In the genomic region with DNA sequence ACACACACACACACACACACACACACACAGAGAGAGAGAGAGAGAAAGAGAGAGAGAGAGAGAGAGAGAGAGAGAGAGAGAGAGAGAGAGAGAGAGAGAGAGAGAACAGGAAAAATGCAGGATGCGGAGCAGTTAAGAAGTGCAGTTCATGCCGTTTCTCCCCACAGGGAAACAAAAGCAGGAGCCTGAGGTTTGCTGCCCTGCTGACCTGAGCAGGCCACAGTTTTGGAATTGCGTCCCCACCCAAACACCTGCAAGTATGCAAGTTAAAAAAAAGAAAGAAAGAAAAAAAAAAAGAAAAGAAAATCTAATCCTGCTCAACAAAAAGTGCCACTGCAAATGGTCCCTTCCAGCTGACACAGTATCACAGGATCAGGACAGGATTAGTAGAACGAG, we compare ENCODE assay signal across 14 mouse cellular contexts. TPM values are rescaled to one million over a fixed set of nuclear protein-coding genes. Genes with fewer than 3 reads are reported as not detected.
DNase-seq lines count a peak whose midpoint lies in the region; ATAC-seq lines count a peak whose summit lies in the region.
"Had no signal": no experiment of that assay in that cellular context is flagged by ENCODE, and none has a peak within 500 bp of the region (broad histone marks: within the 10 kb centered on the region; RNA-seq: fewer than 3 reads in every experiment).

No protein-coding gene starts in this region.

- no peak overlapping the region for H3K4me3 ChIP-seq in hindbrain, embryonic 10.5 days
- no peak overlapping the region for H3K4me3 ChIP-seq in hindbrain, embryonic 11.5 days (ENCODE audit: low read depth, low read length)
- no peak overlapping the region for H3K4me3 ChIP-seq in forebrain, embryonic 14.5 days (ENCODE audit: low read depth, low read length)
- peak overlapping the region; percentile 2; the same call in 1 of the 2 replicates for H3K4me3 ChIP-seq in hindbrain, embryonic 15.5 days
- H3K4me3 ChIP-seq in midbrain, embryonic 16.5 days (ENCODE audit: low read depth, low read length) = no peak overlapping the region
- H3K4me3 ChIP-seq: intestine, embryonic 15.5 days; megakaryocyte, embryonic 14.5 days had no signal

- peak overlapping the region; percentile 68; the same call in 1 of the 2 replicates for H3K27ac ChIP-seq in hindbrain, embryonic 10.5 days
- no peak overlapping the region for H3K27ac ChIP-seq in hindbrain, embryonic 11.5 days (ENCODE audit: low read depth, low read length)
- no peak overlapping the region for H3K27ac ChIP-seq in forebrain, embryonic 14.5 days (ENCODE audit: low read depth, low read length)
- no peak overlapping the region for H3K27ac ChIP-seq in hindbrain, embryonic 15.5 days (replicated peaks)
- H3K27ac ChIP-seq in midbrain, embryonic 16.5 days (ENCODE audit: low read length) = no peak overlapping the region
- H3K27ac ChIP-seq: intestine, embryonic 15.5 days had no signal

- H3K9ac ChIP-seq in hindbrain, embryonic 11.5 days (ENCODE audit: low read depth, low read length) = no peak overlapping the region
- no peak overlapping the region; the same call in 1 of the 2 replicates for H3K9ac ChIP-seq in forebrain, embryonic 14.5 days (ENCODE audit: low read length)
- no peak overlapping the region for H3K9ac ChIP-seq in hindbrain, embryonic 15.5 days
- H3K9ac ChIP-seq in midbrain, embryonic 16.5 days (ENCODE audit: low read depth, low read length) = no peak overlapping the region
- H3K9ac ChIP-seq: intestine, embryonic 15.5 days; liver, postnatal 0 days had no signal

- 38% methylated on average over 4 of the region's 4 CpGs for WGBS in hindbrain, embryonic 10.5 days
- 48% methylated on average over 4 of the region's 4 CpGs for WGBS in hindbrain, embryonic 11.5 days
- 26% methylated on average over 4 of the region's 4 CpGs for WGBS in forebrain, embryonic 14.5 days
- WGBS in hindbrain, embryonic 15.5 days = 39% methylated on average over 4 of the region's 4 CpGs
- WGBS in midbrain, embryonic 16.5 days = 14% methylated on average over 4 of the region's 4 CpGs

- no peak overlapping the region for H3K4me2 ChIP-seq in hindbrain, embryonic 11.5 days (replicated peaks; ENCODE audit: low read depth, low read length)
- H3K4me2 ChIP-seq in forebrain, embryonic 14.5 days (ENCODE audit: low read length) = peak overlapping the region; percentile 33
- peak overlapping the region; percentile 43 for H3K4me2 ChIP-seq in hindbrain, embryonic 15.5 days
- H3K4me2 ChIP-seq in midbrain, embryonic 16.5 days (ENCODE audit: low read length) = peak overlapping the region; percentile 44
- H3K4me2 ChIP-seq: intestine, embryonic 15.5 days had no signal

- H3K36me3 ChIP-seq in hindbrain, embryonic 10.5 days = no peaks in the 10 kb centered on the region
- no peaks in the 10 kb centered on the region for H3K36me3 ChIP-seq in hindbrain, embryonic 11.5 days (ENCODE audit: control insufficient read depth, insufficient read depth, low read length)
- no peaks in the 10 kb centered on the region for H3K36me3 ChIP-seq in forebrain, embryonic 14.5 days (ENCODE audit: control insufficient read depth, insufficient read depth, low read length)
- no peaks in the 10 kb centered on the region for H3K36me3 ChIP-seq in hindbrain, embryonic 15.5 days
- no peaks in the 10 kb centered on the region for H3K36me3 ChIP-seq in midbrain, embryonic 16.5 days (ENCODE audit: control insufficient read depth, insufficient read depth, low read length)
- H3K36me3 ChIP-seq: intestine, embryonic 15.5 days had no signal

- 0 out of 2 replicates have a peak, but pooled peaks cover 5% of the 10 kb centered on the region for H3K9me3 ChIP-seq in hindbrain, embryonic 10.5 days
- H3K9me3 ChIP-seq in hindbrain, embryonic 11.5 days (ENCODE audit: control insufficient read depth, low read length) = no peaks in the 10 kb centered on the region
- H3K9me3 ChIP-seq in forebrain, embryonic 14.5 days (replicated peaks; ENCODE audit: control insufficient read depth, low read length) = no peaks in the 10 kb centered on the region
- H3K9me3 ChIP-seq in hindbrain, embryonic 15.5 days = no peaks in the 10 kb centered on the region
- H3K9me3 ChIP-seq in midbrain, embryonic 16.5 days (replicated peaks; ENCODE audit: control insufficient read depth, low read length, poor library complexity, severe bottlenecking) = 0 out of 2 replicates have a peak, but pooled peaks cover 2% of the 10 kb centered on the region
- H3K9me3 ChIP-seq: intestine, embryonic 15.5 days had no signal

- ATAC-seq in hindbrain, embryonic 11.5 days (ENCODE audit: low FRiP score) = no peak
- ATAC-seq in forebrain, embryonic 14.5 days = peak; percentile 47; the same call in 1 of the 2 replicates
- no peak for ATAC-seq in hindbrain, embryonic 15.5 days (ENCODE audit: low FRiP score, low read depth)
- ATAC-seq in midbrain, embryonic 16.5 days = no peak
- ATAC-seq: intestine, embryonic 15.5 days; liver, postnatal 0 days had no signal

- H3K27me3 ChIP-seq in hindbrain, embryonic 10.5 days (ENCODE audit: insufficient read depth, poor library complexity, severe bottlenecking) = no peaks in the 10 kb centered on the region
- no peaks in the 10 kb centered on the region for H3K27me3 ChIP-seq in hindbrain, embryonic 11.5 days (ENCODE audit: control insufficient read depth, insufficient read depth, low read length)
- no peaks in the 10 kb centered on the region for H3K27me3 ChIP-seq in forebrain, embryonic 14.5 days (replicated peaks; ENCODE audit: control insufficient read depth, insufficient read depth, low read length)
- H3K27me3 ChIP-seq in hindbrain, embryonic 15.5 days = no peaks in the 10 kb centered on the region
- no peaks in the 10 kb centered on the region for H3K27me3 ChIP-seq in midbrain, embryonic 16.5 days (ENCODE audit: control insufficient read depth, insufficient read depth, low read depth, low read length)
- H3K27me3 ChIP-seq: CH12.LX; intestine, embryonic 15.5 days; Patski had no signal

- no peak for DNase-seq in hindbrain, embryonic 10.5 days (ENCODE audit: low spot score)
- DNase-seq in hindbrain, embryonic 11.5 days (ENCODE audit: low spot score) = no peak
- no peak for DNase-seq in forebrain, embryonic 14.5 days (ENCODE audit: low spot score)
- DNase-seq in cerebellum, adult 18-20 months = no peak
- no peak for DNase-seq in spleen, postnatal 14 days (ENCODE audit: low spot score in 2 of 2)
- DNase-seq in thymus, postnatal 36 days = no peak
- DNase-seq: gastrocnemius, postnatal 36 days; liver, postnatal 0 days had no signal

- peaks cover 23% of the 10 kb centered on the region for H3K4me1 ChIP-seq in hindbrain, embryonic 10.5 days (replicated peaks)
- H3K4me1 ChIP-seq in hindbrain, embryonic 11.5 days (replicated peaks; ENCODE audit: control insufficient read depth, insufficient read depth, low read length) = no peaks in the 10 kb centered on the region
- peaks cover 8% of the 10 kb centered on the region for H3K4me1 ChIP-seq in forebrain, embryonic 14.5 days (ENCODE audit: control insufficient read depth, insufficient read depth, low read length)
- H3K4me1 ChIP-seq in hindbrain, embryonic 15.5 days (replicated peaks) = peaks cover 17% of the 10 kb centered on the region
- peaks cover 11% of the 10 kb centered on the region for H3K4me1 ChIP-seq in midbrain, embryonic 16.5 days (ENCODE audit: control insufficient read depth, insufficient read depth, low read length)
- H3K4me1 ChIP-seq: intestine, embryonic 15.5 days had no signal

RNA-seq across cellular contexts. Expression of a gene that starts 22.4 kb away (rescaled TPM):
- polyA plus RNA-seq in hindbrain, embryonic 10.5 days (2016; fragmentation: Nextera tagmentation; extraction: Ambion mirVana) = 47.6 and 54.3 TPM in 2 replicates
- 54.0 and 60.0 TPM in 2 replicates for polyA plus RNA-seq in hindbrain, embryonic 11.5 days (2014; fragmentation: Nextera tagmentation; extraction: Ambion mirVana)
- polyA plus RNA-seq in forebrain, embryonic 14.5 days (2014; fragmentation: Nextera tagmentation; extraction: Ambion mirVana) = 66.3 and 71.1 TPM in 2 replicates
- polyA plus RNA-seq in hindbrain, embryonic 15.5 days (2015; fragmentation: Nextera tagmentation; extraction: Ambion mirVana) = 56.8 and 59.9 TPM in 2 replicates
- polyA plus RNA-seq in midbrain, embryonic 16.5 days (2015; fragmentation: Nextera tagmentation; extraction: Ambion mirVana) = 49.1 and 51.7 TPM in 2 replicates
